Mouse (Mus musculus) right cerebral cortex, postnatal 4 days (tissue): ENCODE data around the gene Slc25a39.

Experiments
- DNase-seq: peaks from one replicate; pipeline ENCODE4 v3.0.0-alpha.2; 2022

Gene Slc25a39

GRCm38 (mm10) chr11:102407834-102408215 lies at the start of gene Slc25a39:
TSS of gene Slc25a39 (minus strand) at chr11:102407946.
- DNase-seq = no peak

- peak; percentile 65 for DNase-seq
Measured at GRCm38 (mm10) chr11:102455740-102456396, 48.1 kb upstream of the Slc25a39 start.

GRCm38 (mm10) chr11:102453131-102453530 lies 45.4 kb upstream of the Slc25a39 start:
- DNase-seq = no peak

- DNase-seq = no peak
Measured at GRCm38 (mm10) chr11:102449043-102450008, 41.6 kb upstream of the Slc25a39 start.

GRCm38 (mm10) chr11:102448327-102448726 lies 40.6 kb upstream of the Slc25a39 start:
- DNase-seq = no peak

GRCm38 (mm10) chr11:102447497-102447896 lies 39.8 kb upstream of the Slc25a39 start, which contains the start of gene Fam171a2:
TSS of gene Fam171a2 (minus strand) at chr11:102447682.
- DNase-seq = peak; percentile 93

- peak; percentile 70 for DNase-seq
Measured at GRCm38 (mm10) chr11:102446581-102447461, 39.1 kb upstream of the Slc25a39 start.

- DNase-seq = peak; percentile 76
Measured at GRCm38 (mm10) chr11:102445891-102446361, 38.2 kb upstream of the Slc25a39 start.

GRCm38 (mm10) chr11:102445264-102445890 lies 37.6 kb upstream of the Slc25a39 start:
- DNase-seq = no peak

GRCm38 (mm10) chr11:102444781-102445180 lies 37.0 kb upstream of the Slc25a39 start:
- no peak for DNase-seq

- no peak for DNase-seq
Measured at GRCm38 (mm10) chr11:102444321-102444720, 36.6 kb upstream of the Slc25a39 start.

GRCm38 (mm10) chr11:102443740-102444139 lies 36.0 kb upstream of the Slc25a39 start:
- DNase-seq = no peak

- DNase-seq = no peak
Measured at GRCm38 (mm10) chr11:102442089-102442488, 34.3 kb upstream of the Slc25a39 start.

GRCm38 (mm10) chr11:102441434-102441833 lies 33.7 kb upstream of the Slc25a39 start:
- DNase-seq = no peak

GRCm38 (mm10) chr11:102440255-102440654 lies 32.5 kb upstream of the Slc25a39 start:
- no peak for DNase-seq

GRCm38 (mm10) chr11:102439093-102440082 lies 31.6 kb upstream of the Slc25a39 start:
- DNase-seq = no peak

- DNase-seq = peak; percentile 96
Measured at GRCm38 (mm10) chr11:102438212-102439092, 30.7 kb upstream of the Slc25a39 start.

GRCm38 (mm10) chr11:102437120-102438061 lies 29.6 kb upstream of the Slc25a39 start:
- DNase-seq = peak; percentile 66

- no peak for DNase-seq
Measured at GRCm38 (mm10) chr11:102436471-102436790, 28.7 kb upstream of the Slc25a39 start.
